Mouse (Mus musculus): ENCODE data around the gene Pigyl.

GRCm38 (mm10) chr9:22134246-22134890, 22.3 kb upstream of the Pigyl start:
- TF ChIP-seq CTCF (IDR thresholded peaks at IDR 0.05; ENCODE audit: low read depth) (no peak), EP300 (IDR thresholded peaks at IDR 0.05; ENCODE audit: low read depth) (no peak)

All from heart, postnatal 0 days (tissue).